ENCODE assay signal across 7 mouse cellular contexts in genomic region chr9:4442908-4443307, GRCm38 (mm10).
A peak's percentile ranks its signal among the peaks of the same experiment; 100 is the strongest.
DNase-seq lines count a peak whose midpoint lies in the region; ATAC-seq lines count a peak whose summit lies in the region.

No protein-coding gene starts in this region.

- no peak overlapping the region for H3K4me3 ChIP-seq in embryonic facial prominence, embryonic 11.5 days (ENCODE audit: low read depth, low read length)

- H3K9ac ChIP-seq in embryonic facial prominence, embryonic 11.5 days (replicated peaks; ENCODE audit: low read length) = no peak overlapping the region

- no peak overlapping the region for H3K27ac ChIP-seq in embryonic facial prominence, embryonic 11.5 days (replicated peaks; ENCODE audit: low read depth, low read length)

- no peaks in the 10 kb centered on the region for H3K27me3 ChIP-seq in embryonic facial prominence, embryonic 11.5 days (ENCODE audit: control insufficient read depth, insufficient read depth, low read length)

- peak; percentile 52; the same call in 1 of the 2 replicates for ATAC-seq in embryonic facial prominence, embryonic 11.5 days (replicated peaks; ENCODE audit: insufficient number of reproducible peaks, low FRiP score, low TSS enrichment, low read depth)
- peak; percentile 94 for ATAC-seq in megakaryocyte-erythroid progenitor cell, adult 5-6 weeks (replicated peaks; ENCODE audit: low FRiP score, low TSS enrichment, poor library complexity, severe bottlenecking)

- 27% methylated on average over 2 of the region's 2 CpGs for WGBS in embryonic facial prominence, embryonic 11.5 days

- H3K4me1 ChIP-seq in embryonic facial prominence, embryonic 11.5 days (ENCODE audit: control insufficient read depth, insufficient read depth, low read length) = no peaks in the 10 kb centered on the region

- H3K9me3 ChIP-seq in embryonic facial prominence, embryonic 11.5 days (replicated peaks; ENCODE audit: control insufficient read depth, low read length) = no peaks in the 10 kb centered on the region

- H3K4me2 ChIP-seq in embryonic facial prominence, embryonic 11.5 days (ENCODE audit: low read depth, low read length) = no peak overlapping the region

- H3K36me3 ChIP-seq in embryonic facial prominence, embryonic 11.5 days (replicated peaks; ENCODE audit: control insufficient read depth, insufficient read depth, low read depth, low read length) = no peaks in the 10 kb centered on the region

- peak; percentile 57 for DNase-seq in testis, postnatal 10 days (ENCODE audit: low spot score)
- DNase-seq in testis, postnatal 14 days (ENCODE audit: low spot score) = no peak
- DNase-seq in adipocyte (ENCODE audit: low spot score) = peak; percentile 27
- DNase-seq in embryonic facial prominence, embryonic 11.5 days (ENCODE audit: low spot score) = peak; percentile 69
- peak; percentile 53 for DNase-seq in kidney, postnatal 10 days
- DNase-seq in thymus, postnatal 25 days = peak; percentile 34
